Mouse (Mus musculus) lung, postnatal 0 days (tissue): ENCODE measurements at regions not wholly inside any gene's neighbourhood (a gene's known extent, or its start where the extent isn't known, plus 50 kb on each side); places are given as distances from the start of the nearest gene placed in this dataset.

Experiments used
- ATAC-seq: fragments of 200-750 bp; cut with Nextera tagmentation; 2 replicates; pipeline ENCODE4 v1.8.0; 2017; ENCODE audit warnings: moderate library complexity
- DNase-seq: peaks from one replicate; pipeline ENCODE4 v3.0.0-alpha.2; 2016; ENCODE audit warnings: low spot score
- H3K27ac ChIP-seq: fragments of 300-500 bp; sonication (generic); 2 replicates; pipeline ENCODE4 v1.5.1; 2014; ENCODE audit warnings: antibody characterized with exemption, mild to moderate bottlenecking, low read length, mixed read lengths
- H3K27me3 ChIP-seq: fragments of 300-500 bp; sonication (generic); replicated peaks from 2 replicates; pipeline ENCODE4 v1.6.1; 2014; ENCODE audit warnings: low read length, mixed read lengths; ENCODE audit not compliant: insufficient read depth
- H3K36me3 ChIP-seq: fragments of 300-500 bp; sonication (generic); 2 replicates; pipeline ENCODE4 v1.6.1; 2014; ENCODE audit warnings: low read length, mixed read lengths; ENCODE audit not compliant: insufficient read depth
- H3K4me1 ChIP-seq: fragments of 300-500 bp; sonication (generic); 2 replicates; pipeline ENCODE4 v1.6.1; 2014; ENCODE audit warnings: antibody characterized with exemption, low read depth, low read length, mixed read lengths; ENCODE audit not compliant: insufficient read depth
- H3K4me2 ChIP-seq: fragments of 300-500 bp; sonication (generic); replicated peaks from 2 replicates; pipeline ENCODE4 v1.6.1; 2014; ENCODE audit warnings: low read depth, mild to moderate bottlenecking, low read length, moderate library complexity, mixed read lengths
- H3K4me3 ChIP-seq: fragments of 300-500 bp; sonication (generic); 2 replicates; pipeline ENCODE4 v1.5.1; 2014; ENCODE audit warnings: low read depth, low read length
- H3K9ac ChIP-seq: fragments of 300-500 bp; sonication (generic); replicated peaks from 2 replicates; pipeline ENCODE4 v1.6.1; 2014; ENCODE audit warnings: low read depth, mild to moderate bottlenecking
- H3K9me3 ChIP-seq: fragments of 300-500 bp; sonication (generic); 2 replicates; pipeline ENCODE4 v1.6.1; 2016; ENCODE audit warnings: low read length, mixed read lengths
- CTCF ChIP-seq: IDR thresholded peaks from 2 replicates; pipeline ENCODE4 v1.5.1; 2016; ENCODE audit warnings: antibody characterized with exemption, mild to moderate bottlenecking
- EP300 ChIP-seq: IDR thresholded peaks from 2 replicates; pipeline ENCODE4 v1.6.1; 2016; ENCODE audit warnings: antibody characterized with exemption, mild to moderate bottlenecking, control low read depth
- WGBS: fragments of 180-500 bp; shearing (Covaris S2); extraction: QIAGEN DNeasy Blood & Tissue Kit; methylation state at CpG from one replicate; pipeline ENCODE4 v1.1.7; 2014; 5-methylcytosine and 5-hydroxymethylcytosine counted together

DNA sequence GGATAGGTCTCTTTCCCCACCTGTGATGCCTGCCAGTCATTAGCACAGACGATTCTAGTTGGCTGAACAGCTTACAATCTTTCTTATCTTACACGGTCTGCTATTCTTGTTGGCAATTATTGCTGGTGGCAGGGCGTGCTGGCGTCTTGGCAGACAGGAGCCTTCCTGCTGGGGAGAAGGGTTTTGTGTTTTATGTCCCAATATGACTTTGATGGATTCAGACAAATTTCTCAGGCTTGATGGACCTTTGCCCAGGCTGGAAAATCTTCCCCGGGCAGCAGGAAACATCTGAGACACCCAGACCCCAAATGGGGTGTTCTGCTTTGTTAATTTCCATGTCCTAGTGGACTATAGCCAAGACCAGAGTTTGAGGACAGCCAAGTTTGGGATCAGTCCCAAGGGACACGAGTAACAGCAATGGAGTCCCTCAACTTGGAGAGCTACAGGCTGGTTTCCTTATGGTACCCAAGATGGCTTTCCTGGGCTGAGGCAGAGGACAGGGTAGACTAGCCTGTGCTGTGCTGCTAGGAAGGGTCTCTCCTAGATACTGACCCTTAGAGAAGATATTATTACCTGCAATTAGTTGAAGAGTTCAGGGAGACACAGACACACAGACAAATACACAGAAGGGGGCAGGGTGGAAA, 249.8 kb downstream of the En1 start:
- Histone ChIP-seq H3K27ac (no peak overlapping the region), H3K4me2 (no peak overlapping the region), H3K4me1 (no peaks in the 10 kb centered on the region), H3K4me3 (no peak overlapping the region), H3K9me3 (no peaks in the 10 kb centered on the region), H3K9ac (no peak overlapping the region), H3K27me3 (no peaks in the 10 kb centered on the region), H3K36me3 (no peaks in the 10 kb centered on the region)
- no peak for TF ChIP-seq EP300
- no peak for TF ChIP-seq CTCF
- 41% methylated on average over 6 of the region's 6 CpGs for WGBS
- DNase-seq (peak; percentile 7), ATAC-seq (no peak)

DNA sequence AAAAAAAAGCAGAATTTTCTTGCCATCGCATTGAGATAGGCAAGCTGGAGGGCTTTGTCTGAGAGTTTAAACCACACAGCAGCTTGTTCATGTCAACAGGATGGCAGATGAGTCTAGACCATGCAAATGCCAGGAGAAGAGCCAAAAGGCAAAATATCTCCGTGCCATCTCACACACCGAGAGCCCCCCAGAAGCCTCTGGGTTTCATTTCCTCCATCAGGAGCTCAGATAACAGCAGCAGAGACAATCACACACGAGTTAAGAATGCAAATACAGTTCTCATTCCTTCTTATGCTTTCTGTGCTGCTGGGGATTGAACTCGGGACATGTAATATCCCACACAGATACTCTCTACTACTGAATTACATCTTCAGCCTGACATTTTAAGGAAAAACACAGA, 255.3 kb downstream of the En1 start:
- no peaks in the 10 kb centered on the region for H3K4me1 ChIP-seq
- TF ChIP-seq EP300 = no peak
- TF ChIP-seq CTCF = no peak
- H3K27ac ChIP-seq = no peak overlapping the region
- H3K27me3 ChIP-seq = no peaks in the 10 kb centered on the region
- DNase-seq (no peak), ATAC-seq (no peak)
- WGBS = 47% methylated on average over 5 of the region's 5 CpGs
- no peak overlapping the region for H3K4me2 ChIP-seq
- H3K36me3 ChIP-seq = no peaks in the 10 kb centered on the region
- H3K9me3 ChIP-seq = no peaks in the 10 kb centered on the region
- H3K4me3 ChIP-seq = no peak overlapping the region
- no peak overlapping the region for H3K9ac ChIP-seq

DNA sequence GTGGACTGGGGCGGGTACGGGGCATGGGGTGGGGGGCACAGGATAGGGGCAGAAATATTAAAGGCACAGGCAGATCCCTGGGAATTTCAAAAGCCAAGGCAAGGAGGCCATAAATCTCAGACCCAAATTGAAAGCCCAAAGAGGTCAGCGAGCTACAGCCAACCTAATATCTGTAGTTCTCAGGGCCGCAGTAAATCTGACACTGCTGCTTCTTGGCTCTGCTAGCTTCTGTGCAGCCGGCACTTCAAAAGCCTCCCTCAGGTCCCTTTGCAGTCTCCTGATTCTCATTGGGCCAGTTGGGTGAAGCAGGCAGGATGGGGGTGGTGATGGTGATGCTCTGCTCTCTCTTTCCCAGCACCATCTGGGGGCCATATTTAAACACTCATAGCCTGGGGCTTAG, 257.3 kb downstream of the En1 start:
- no peak overlapping the region for H3K4me2 ChIP-seq
- DNase-seq (no peak), ATAC-seq (no peak)
- no peak overlapping the region for H3K9ac ChIP-seq
- TF ChIP-seq EP300 (no peak), CTCF (no peak)
- H3K4me3 ChIP-seq = no peak overlapping the region
- no peaks in the 10 kb centered on the region for H3K36me3 ChIP-seq
- 46% methylated on average over 5 of the region's 5 CpGs for WGBS
- no peaks in the 10 kb centered on the region for H3K27me3 ChIP-seq
- no peaks in the 10 kb centered on the region for H3K9me3 ChIP-seq
- no peaks in the 10 kb centered on the region for H3K4me1 ChIP-seq
- no peak overlapping the region for H3K27ac ChIP-seq

DNA sequence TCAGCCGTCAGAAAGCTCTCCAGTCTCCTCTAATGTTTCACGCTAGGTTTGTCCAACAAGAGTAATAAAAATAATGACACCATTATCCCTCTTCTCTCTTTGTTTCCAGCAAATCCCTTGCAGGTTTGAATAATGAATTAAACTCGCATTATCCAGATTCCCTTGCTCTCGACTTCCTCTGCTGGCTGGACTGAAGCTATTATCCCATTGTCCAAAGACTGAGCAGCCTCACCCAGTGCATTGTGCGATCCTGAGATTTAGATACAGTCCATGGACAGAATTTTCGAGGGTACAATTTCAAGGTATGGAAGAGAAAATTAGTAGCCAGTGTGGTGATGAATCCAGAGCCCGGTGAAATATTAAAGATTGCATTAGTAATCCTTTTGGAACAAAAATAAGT, 270.3 kb downstream of the En1 start:
- 77% methylated on average over 7 of the region's 7 CpGs for WGBS
- Histone ChIP-seq H3K9ac (no peak overlapping the region), H3K4me3 (no peak overlapping the region), H3K4me1 (no peaks in the 10 kb centered on the region), H3K9me3 (no peaks in the 10 kb centered on the region), H3K27me3 (no peaks in the 10 kb centered on the region), H3K36me3 (no peaks in the 10 kb centered on the region), H3K27ac (no peak overlapping the region), H3K4me2 (no peak overlapping the region)
- ATAC-seq (no peak), DNase-seq (no peak)
- TF ChIP-seq CTCF (no peak), EP300 (no peak)

DNA sequence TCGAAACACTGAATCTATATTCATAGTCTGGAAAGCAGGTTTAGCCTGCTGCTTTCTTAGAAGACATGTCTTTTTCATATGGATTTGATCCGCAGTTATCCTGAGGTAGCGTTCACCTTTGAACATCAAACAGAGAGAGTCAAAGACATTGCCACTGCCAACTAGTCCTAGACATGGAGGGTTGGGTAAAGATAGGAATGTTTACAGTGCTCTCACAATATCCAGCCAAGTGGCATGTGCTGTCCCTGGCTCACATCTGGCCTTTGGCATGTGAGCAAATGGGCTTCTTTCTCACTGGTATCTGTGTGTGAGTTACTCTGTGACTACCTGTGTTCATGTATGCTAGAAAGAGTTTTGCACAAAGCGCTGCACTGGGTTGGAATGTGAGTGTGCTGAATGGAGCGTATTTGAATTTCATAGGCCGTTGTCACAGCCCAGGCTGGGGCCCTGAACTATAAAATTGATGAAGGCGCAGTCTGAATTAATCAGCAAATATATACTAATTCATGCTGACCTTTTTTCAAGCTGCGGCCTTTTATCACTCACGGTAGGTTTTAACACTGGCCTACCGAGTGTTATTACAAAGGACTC, 280.8 kb downstream of the En1 start:
- H3K36me3 ChIP-seq = no peaks in the 10 kb centered on the region
- H3K4me1 ChIP-seq = no peaks in the 10 kb centered on the region
- no peak for ATAC-seq
- 77% methylated on average over 10 of the region's 10 CpGs for WGBS
- no peak for DNase-seq
- TF ChIP-seq CTCF (no peak), EP300 (no peak)
- no peak overlapping the region for H3K27ac ChIP-seq
- H3K9ac ChIP-seq = no peak overlapping the region
- H3K9me3 ChIP-seq = no peaks in the 10 kb centered on the region
- H3K4me3 ChIP-seq = no peak overlapping the region
- no peaks in the 10 kb centered on the region for H3K27me3 ChIP-seq
- no peak overlapping the region for H3K4me2 ChIP-seq

DNA sequence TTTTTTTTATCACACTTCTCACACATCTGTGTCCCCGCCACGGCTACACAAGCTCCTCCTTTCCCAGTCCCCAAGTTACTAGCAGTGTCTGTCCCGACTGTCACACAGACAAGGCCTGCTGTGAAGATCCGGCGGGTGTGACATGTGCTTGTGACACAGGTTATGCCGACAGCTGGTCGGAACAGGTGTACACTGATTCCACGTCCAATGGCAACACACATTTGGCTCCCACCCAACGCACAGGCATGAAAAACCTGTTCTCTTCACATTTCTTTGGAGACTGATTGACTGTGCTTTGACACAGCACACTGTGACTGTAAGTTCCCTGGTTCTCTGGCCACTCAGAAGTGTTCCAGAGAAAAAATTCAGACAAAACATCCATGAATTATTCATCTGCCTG, 281.4 kb downstream of the En1 start:
- Histone ChIP-seq H3K27me3 (no peaks in the 10 kb centered on the region), H3K4me2 (no peak overlapping the region), H3K9me3 (no peaks in the 10 kb centered on the region), H3K4me1 (no peaks in the 10 kb centered on the region), H3K9ac (no peak overlapping the region), H3K27ac (no peak overlapping the region), H3K4me3 (no peak overlapping the region), H3K36me3 (no peaks in the 10 kb centered on the region)
- 66% methylated on average over 9 of the region's 9 CpGs for WGBS
- DNase-seq = no peak
- TF ChIP-seq CTCF (no peak), EP300 (no peak)
- no peak for ATAC-seq
